In the genomic region with DNA sequence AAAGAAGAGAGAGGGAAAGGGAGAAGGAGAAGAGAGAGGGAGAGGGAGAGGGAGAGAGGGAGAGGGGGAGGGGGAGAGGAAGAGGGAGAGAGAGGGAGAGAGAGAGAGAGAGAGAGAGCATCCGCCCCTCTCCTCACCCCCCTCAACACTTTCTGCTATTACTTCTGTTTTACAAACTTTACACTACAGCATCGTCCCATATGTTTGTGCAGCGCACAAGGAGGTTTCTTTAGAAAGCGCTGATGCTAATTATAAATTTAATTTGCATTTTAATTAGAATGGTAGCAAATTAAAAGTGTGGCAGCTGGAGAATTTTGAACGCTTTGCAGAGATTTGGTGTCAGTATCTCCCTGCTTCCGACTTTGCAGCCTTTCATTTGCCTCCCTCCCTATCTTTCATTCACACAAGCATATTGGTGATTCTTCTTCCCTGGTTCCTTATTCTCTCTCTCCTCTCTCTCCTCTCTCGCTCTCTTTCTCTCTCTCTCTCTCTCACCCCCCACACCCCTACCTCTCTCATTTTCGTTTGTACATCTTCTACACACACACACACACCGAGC, we compare ENCODE assay signal across 19 mouse cellular contexts.
A peak's percentile ranks its signal among the peaks of the same experiment; 100 is the strongest.
DNase-seq lines count a peak whose midpoint lies in the region; ATAC-seq lines count a peak whose summit lies in the region.
"Had no signal": no experiment of that assay in that cellular context is flagged by ENCODE, and none has a peak within 500 bp of the region (broad histone marks: within the 10 kb centered on the region; RNA-seq: fewer than 3 reads in every experiment).

No protein-coding gene starts in this region.

- WGBS in midbrain, embryonic 14.5 days = 58% methylated on average over 9 of the region's 9 CpGs
- WGBS in midbrain, embryonic 11.5 days = 72% methylated on average over 9 of the region's 9 CpGs
- WGBS in forebrain, embryonic 14.5 days = 24% methylated on average over 9 of the region's 9 CpGs
- WGBS in hindbrain, embryonic 15.5 days = 41% methylated on average over 9 of the region's 9 CpGs

- H3K36me3 ChIP-seq in midbrain, embryonic 14.5 days (ENCODE audit: control insufficient read depth, insufficient read depth, low read length) = no peaks in the 10 kb centered on the region
- H3K36me3 ChIP-seq in midbrain, embryonic 11.5 days (ENCODE audit: control insufficient read depth, insufficient read depth, low read length) = no peaks in the 10 kb centered on the region
- H3K36me3 ChIP-seq in forebrain, embryonic 14.5 days (ENCODE audit: control insufficient read depth, insufficient read depth, low read length) = no peaks in the 10 kb centered on the region
- H3K36me3 ChIP-seq in hindbrain, embryonic 15.5 days = no peaks in the 10 kb centered on the region
- H3K36me3 ChIP-seq: embryonic facial prominence, embryonic 12.5 days had no signal

- no peak overlapping the region for H3K4me2 ChIP-seq in midbrain, embryonic 14.5 days (ENCODE audit: low read length)
- no peak overlapping the region for H3K4me2 ChIP-seq in midbrain, embryonic 11.5 days
- H3K4me2 ChIP-seq in forebrain, embryonic 14.5 days (ENCODE audit: low read length) = no peak overlapping the region
- no peak overlapping the region for H3K4me2 ChIP-seq in hindbrain, embryonic 15.5 days
- H3K4me2 ChIP-seq: embryonic facial prominence, embryonic 12.5 days; heart, embryonic 11.5 days had no signal

- no peak overlapping the region for H3K9ac ChIP-seq in midbrain, embryonic 14.5 days (replicated peaks; ENCODE audit: low read length)
- no peak overlapping the region for H3K9ac ChIP-seq in midbrain, embryonic 11.5 days (ENCODE audit: low read length)
- no peak overlapping the region for H3K9ac ChIP-seq in forebrain, embryonic 14.5 days (ENCODE audit: low read length)
- H3K9ac ChIP-seq in hindbrain, embryonic 15.5 days = no peak overlapping the region
- H3K9ac ChIP-seq: embryonic facial prominence, embryonic 12.5 days had no signal

- no peaks in the 10 kb centered on the region for H3K4me1 ChIP-seq in midbrain, embryonic 14.5 days (ENCODE audit: control insufficient read depth, insufficient read depth, low read length)
- no peaks in the 10 kb centered on the region for H3K4me1 ChIP-seq in midbrain, embryonic 11.5 days (ENCODE audit: control insufficient read depth, insufficient read depth, low read length)
- H3K4me1 ChIP-seq in forebrain, embryonic 14.5 days (ENCODE audit: control insufficient read depth, insufficient read depth, low read length) = peaks cover 13% of the 10 kb centered on the region
- H3K4me1 ChIP-seq in hindbrain, embryonic 15.5 days (replicated peaks) = peaks cover 14% of the 10 kb centered on the region
- H3K4me1 ChIP-seq: embryonic facial prominence, embryonic 12.5 days had no signal

- peak overlapping the region; percentile 45; the same call in 1 of the 2 replicates for H3K27ac ChIP-seq in midbrain, embryonic 14.5 days (replicated peaks; ENCODE audit: low read depth, low read length)
- H3K27ac ChIP-seq in midbrain, embryonic 11.5 days (ENCODE audit: low read depth, low read length) = no peak overlapping the region
- H3K27ac ChIP-seq in forebrain, embryonic 14.5 days (ENCODE audit: low read depth, low read length) = peak overlapping the region; percentile 77
- H3K27ac ChIP-seq in hindbrain, embryonic 15.5 days (replicated peaks) = no peak overlapping the region
- H3K27ac ChIP-seq: embryonic facial prominence, embryonic 12.5 days; macrophage had no signal

- H3K4me3 ChIP-seq in midbrain, embryonic 14.5 days (replicated peaks; ENCODE audit: low read depth, low read length) = no peak overlapping the region
- no peak overlapping the region for H3K4me3 ChIP-seq in midbrain, embryonic 11.5 days (ENCODE audit: low read depth, low read length)
- no peak overlapping the region for H3K4me3 ChIP-seq in forebrain, embryonic 14.5 days (ENCODE audit: low read depth, low read length)
- no peak overlapping the region for H3K4me3 ChIP-seq in hindbrain, embryonic 15.5 days
- H3K4me3 ChIP-seq: embryonic facial prominence, embryonic 12.5 days had no signal

- ATAC-seq in midbrain, embryonic 14.5 days (ENCODE audit: low FRiP score, low TSS enrichment) = no peak
- ATAC-seq in midbrain, embryonic 11.5 days (ENCODE audit: low FRiP score) = no peak
- peak; percentile 92 for ATAC-seq in forebrain, embryonic 14.5 days
- ATAC-seq in hindbrain, embryonic 15.5 days (ENCODE audit: low FRiP score, low read depth) = 0 out of 2 replicates have a peak, but pooled peaks have one; percentile 51
- no peak for ATAC-seq in CD4-positive, CD25-positive, alpha-beta regulatory T cell, adult 4 months
- ATAC-seq: intestine, embryonic 16.5 days had no signal

- DNase-seq in heart, adult 11 months = peak; percentile 9
- no peak for DNase-seq in heart, adult 18-20 months
- peak; percentile 24 for DNase-seq in midbrain, embryonic 14.5 days
- DNase-seq in midbrain, embryonic 11.5 days (ENCODE audit: low spot score, missing footprints) = no peak
- DNase-seq in forebrain, embryonic 14.5 days (ENCODE audit: low spot score) = peak; percentile 88
- DNase-seq in gastrocnemius, adult 8-10 months (ENCODE audit: low spot score in 2 of 2) = no peak
- DNase-seq: adrenal gland, postnatal 25 days; cerebellum, adult 11-12 months; cerebellum, postnatal 14 days; kidney, postnatal 36 days; left cerebral cortex, postnatal 4 days; thymus, adult 2 months; thymus, postnatal 4 days had no signal

- H3K27me3 ChIP-seq in midbrain, embryonic 14.5 days (ENCODE audit: control insufficient read depth, insufficient read depth, low read length) = no peaks in the 10 kb centered on the region
- H3K27me3 ChIP-seq in midbrain, embryonic 11.5 days (ENCODE audit: control insufficient read depth, insufficient read depth, low read length) = no peaks in the 10 kb centered on the region
- no peaks in the 10 kb centered on the region for H3K27me3 ChIP-seq in forebrain, embryonic 14.5 days (replicated peaks; ENCODE audit: control insufficient read depth, insufficient read depth, low read length)
- H3K27me3 ChIP-seq in hindbrain, embryonic 15.5 days = no peaks in the 10 kb centered on the region
- H3K27me3 ChIP-seq: embryonic facial prominence, embryonic 12.5 days had no signal

- H3K9me3 ChIP-seq in midbrain, embryonic 14.5 days (ENCODE audit: control insufficient read depth, low read length) = no peaks in the 10 kb centered on the region
- H3K9me3 ChIP-seq in midbrain, embryonic 11.5 days (ENCODE audit: control insufficient read depth, low read length) = no peaks in the 10 kb centered on the region
- H3K9me3 ChIP-seq in forebrain, embryonic 14.5 days (replicated peaks; ENCODE audit: control insufficient read depth, low read length) = no peaks in the 10 kb centered on the region
- H3K9me3 ChIP-seq in hindbrain, embryonic 15.5 days = no peaks in the 10 kb centered on the region
- H3K9me3 ChIP-seq: embryonic facial prominence, embryonic 12.5 days had no signal

Comparison
In these comparisons a context has a peak if more than half of its experiments do, and no peak if none do; other contexts are left out.
1. DNase-seq: peak in heart, adult 11 months (single experiment), midbrain, embryonic 14.5 days (single experiment) and forebrain, embryonic 14.5 days (single experiment); none in heart, adult 18-20 months (0 of 2), midbrain, embryonic 11.5 days (single experiment) and gastrocnemius, adult 8-10 months (0 of 2).
2. H3K27ac ChIP-seq: peak in midbrain, embryonic 14.5 days (single experiment) and forebrain, embryonic 14.5 days (single experiment); none in midbrain, embryonic 11.5 days (single experiment) and hindbrain, embryonic 15.5 days (single experiment).
3. ATAC-seq: peak in forebrain, embryonic 14.5 days (single experiment) and hindbrain, embryonic 15.5 days (single experiment); none in midbrain, embryonic 14.5 days (single experiment), midbrain, embryonic 11.5 days (single experiment) and CD4-positive, CD25-positive, alpha-beta regulatory T cell, adult 4 months (single experiment).